Mouse (Mus musculus) spleen, adult 2 months (tissue): ENCODE results near the gene Spata45. TPM values are rescaled to one million over a fixed set of nuclear protein-coding genes. Genes with fewer than 3 reads are reported as not detected.

Experiments used
- DNase-seq, 2 experiments: peaks; one replicate each; pipeline versions ENCODE4 v3.0.0 to v3.0.0-alpha.2; 2012 to 2021; ENCODE audit warnings: low spot score in 2 of 2, low read depth in 1 of 2
- H3K27ac ChIP-seq: fragments of 200-500 bp; 2 replicates; pipeline ENCODE4 v1.5.1; 2012; ENCODE audit warnings: low read length, inconsistent platforms; ENCODE audit not compliant: insufficient read depth
- H3K27me3 ChIP-seq: fragments of 200-500 bp; 2 replicates; pipeline ENCODE4 v1.6.1; 2012; ENCODE audit warnings: mild to moderate bottlenecking, moderate library complexity, low read length, inconsistent platforms; ENCODE audit not compliant: control insufficient read depth, insufficient read depth
- H3K36me3 ChIP-seq: fragments of 200-500 bp; 2 replicates; pipeline ENCODE4 v1.6.1; 2012; ENCODE audit warnings: mild to moderate bottlenecking, low read length, inconsistent platforms; ENCODE audit not compliant: control insufficient read depth, insufficient read depth
- H3K4me1 ChIP-seq: fragments of 200-500 bp; 2 replicates; pipeline ENCODE4 v1.6.1; 2011; ENCODE audit warnings: inconsistent platforms; ENCODE audit not compliant: control insufficient read depth, insufficient read depth, insufficient read length
- H3K4me3 ChIP-seq: fragments of 200-500 bp; 2 replicates; pipeline ENCODE4 v1.5.1; 2011; ENCODE audit warnings: mild to moderate bottlenecking, inconsistent platforms; ENCODE audit not compliant: insufficient read depth, insufficient read length; ENCODE audit errors: extremely low read depth
- CTCF ChIP-seq: fragments of 200-500 bp; IDR thresholded peaks from 2 replicates; pipeline ENCODE4 v1.5.1; 2011; ENCODE audit warnings: mild to moderate bottlenecking, inconsistent platforms; ENCODE audit not compliant: insufficient read depth, insufficient read length, insufficient replicate concordance; ENCODE audit errors: extremely low read depth
- POLR2A ChIP-seq: fragments of 200-500 bp; IDR thresholded peaks from 2 replicates; pipeline ENCODE4 v1.6.1; 2011; ENCODE audit warnings: low read depth, low read length, inconsistent platforms
- WGBS: fragments of 180-500 bp; shearing (Covaris S2); methylation state at CpG from one replicate; pipeline ENCODE4 v1.1.7; 2018; 5-methylcytosine and 5-hydroxymethylcytosine counted together
- polyA plus RNA-seq: library from polyadenylated mRNA; depleted of rRNA; stranded (reverse); fragments of >200 nt; gene quantifications from 2 replicates; pipeline ENCODE4 v1.2.3, GENCODE M21; 2012

Spata45 gene
- polyA plus RNA-seq, 1 experiment, result not detected

GRCm38 (mm10) chr1:191057461-191057860, 21.0 kb downstream of the Spata45 start:
- Histone ChIP-seq H3K36me3 (peaks cover 5% of the 10 kb centered on the region), H3K27ac (no peak overlapping the region), H3K4me1 (peaks cover 2% of the 10 kb centered on the region; the same call in 1 of the 2 replicates), H3K27me3 (no peaks in the 10 kb centered on the region), H3K4me3 (no peak overlapping the region)
- no peak for TF ChIP-seq CTCF
- no peak for TF ChIP-seq POLR2A
- WGBS, result 74% methylated on average over 3 of the region's 3 CpGs
- no peak for DNase-seq

GRCm38 (mm10) chr1:191062241-191062780, 25.9 kb downstream of the Spata45 start:
- TF ChIP-seq POLR2A, result no peak
- no peak for TF ChIP-seq CTCF
- no peak for DNase-seq
- H3K4me3 ChIP-seq, result peak overlapping the region; percentile 73
- H3K27ac ChIP-seq, result no peak overlapping the region; the same call in 1 of the 2 replicates
- 3% methylated on average over 15 of the region's 15 CpGs for WGBS
- peaks cover 2% of the 10 kb centered on the region; the same call in 1 of the 2 replicates for H3K36me3 ChIP-seq
- no peaks in the 10 kb centered on the region for H3K27me3 ChIP-seq
- peaks cover 5% of the 10 kb centered on the region; the same call in 1 of the 2 replicates for H3K4me1 ChIP-seq

DNA sequence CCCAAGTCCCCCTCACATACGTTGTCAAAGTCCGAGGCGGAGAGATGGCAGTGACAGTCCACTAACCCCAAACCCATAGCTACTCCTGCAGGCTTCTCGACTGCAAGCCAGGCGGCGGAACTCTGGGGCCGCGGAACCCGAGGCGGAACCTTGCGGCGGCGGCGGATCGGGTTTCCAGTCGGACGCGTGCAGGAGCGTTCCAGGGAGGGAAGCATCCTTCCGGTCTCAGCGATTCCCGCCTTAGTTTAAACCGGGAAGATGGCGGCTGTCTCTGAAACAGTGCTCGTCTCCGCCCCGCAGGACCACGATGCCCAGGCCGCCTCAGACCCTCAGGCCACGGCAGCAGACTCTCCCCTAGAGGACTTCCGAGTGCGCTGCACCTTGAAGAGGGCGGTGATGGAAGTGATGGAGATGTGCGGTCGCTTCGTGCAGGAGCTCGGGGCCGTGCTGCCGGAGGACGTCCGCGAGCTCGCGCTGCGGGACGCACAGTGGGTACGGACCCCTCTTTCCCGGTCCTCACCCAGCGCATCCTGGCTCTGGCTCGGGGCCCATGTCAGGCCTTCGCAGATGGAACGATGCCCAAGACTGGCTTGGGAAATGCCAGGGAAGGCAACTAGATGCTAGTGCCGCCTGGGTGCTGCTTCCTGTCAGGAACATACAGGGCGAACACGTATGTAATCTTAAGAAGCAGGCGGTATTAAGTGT, 26.5 kb downstream of the Spata45 start, which contains the start of the genes Tatdn3 and Nsl1:
TSS of gene Tatdn3 (minus strand) at position 152 of the 705 bp plus-strand sequence.
TSS of gene Nsl1 (plus strand) at position 232 of the 705 bp plus-strand sequence.
- H3K4me3 ChIP-seq, result peak within 1 kb of the TSS; percentile 73
- peaks cover 2% of the 10 kb centered on the region; the same call in 1 of the 2 replicates for H3K36me3 ChIP-seq
- H3K27me3 ChIP-seq, result no peaks in the 10 kb centered on the region
- no peak within 1 kb of the TSS; the same call in 1 of the 2 replicates for H3K27ac ChIP-seq
- H3K4me1 ChIP-seq, result peaks cover 5% of the 10 kb centered on the region; the same call in 1 of the 2 replicates
- whole genome bisulfite sequencing, result under 1% methylated on average over 56 of the region's 56 CpGs
- TF ChIP-seq CTCF (no peak), POLR2A (no peak)
- DNase-seq, result peak; percentile 68 to 83

- Histone ChIP-seq H3K27me3 (no peaks in the 10 kb centered on the region), H3K36me3 (no peaks in the 10 kb centered on the region), H3K4me1 (peaks cover 5% of the 10 kb centered on the region; the same call in 1 of the 2 replicates), H3K4me3 (peak overlapping the region; percentile 12; the same call in 1 of the 2 replicates), H3K27ac (no peak overlapping the region)
- 60% methylated on average over 9 of the region's 9 CpGs for WGBS
- TF ChIP-seq POLR2A (no peak), CTCF (no peak)
- DNase-seq, result no peak
These were observed 27.3 kb downstream of the Spata45 start for GRCm38 (mm10) chr1:191063700-191064099.

DNA sequence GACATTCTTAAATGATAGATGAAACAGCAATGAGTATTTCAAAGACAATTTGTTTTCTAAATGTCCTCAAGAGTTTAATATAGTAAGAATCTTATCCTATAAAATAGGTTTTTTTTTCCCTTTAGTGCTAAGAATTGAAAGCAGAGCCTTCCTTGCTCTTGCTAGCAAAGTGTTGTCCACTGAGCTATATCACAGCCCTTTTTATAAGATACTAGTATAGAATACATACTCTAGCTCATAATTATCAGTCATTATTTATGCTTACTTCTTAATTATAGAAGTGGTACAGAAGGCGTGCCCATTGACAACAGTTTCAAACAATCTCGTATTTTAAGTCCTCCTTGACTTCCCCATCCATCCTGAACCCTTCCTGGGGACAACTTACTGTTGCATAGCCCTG, 28.1 kb downstream of the Spata45 start:
- TF ChIP-seq CTCF (no peak), POLR2A (no peak)
- Histone ChIP-seq H3K4me3 (no peak overlapping the region), H3K36me3 (no peaks in the 10 kb centered on the region), H3K27ac (no peak overlapping the region), H3K4me1 (peaks cover 5% of the 10 kb centered on the region; the same call in 1 of the 2 replicates), H3K27me3 (no peaks in the 10 kb centered on the region)
- no peak for DNase-seq
- WGBS, result 82% methylated on average over 2 of the region's 2 CpGs

GRCm38 (mm10) chr1:191065188-191065587, 28.7 kb downstream of the Spata45 start:
- H3K4me3 ChIP-seq, result no peak overlapping the region
- no peaks in the 10 kb centered on the region for H3K27me3 ChIP-seq
- no peak overlapping the region for H3K27ac ChIP-seq
- TF ChIP-seq CTCF (no peak), POLR2A (no peak)
- no peak for DNase-seq
- peaks cover 5% of the 10 kb centered on the region; the same call in 1 of the 2 replicates for H3K4me1 ChIP-seq
- WGBS, result 88% methylated on average over 4 of the region's 4 CpGs
- no peaks in the 10 kb centered on the region for H3K36me3 ChIP-seq

GRCm38 (mm10) chr1:191068377-191068776, 31.9 kb downstream of the Spata45 start:
- TF ChIP-seq CTCF, result no peak
- TF ChIP-seq POLR2A, result no peak
- H3K36me3 ChIP-seq, result no peaks in the 10 kb centered on the region

More at GRCm38 (mm10) chr1:191068377-191068776, 31.9 kb downstream of the Spata45 start:
- no peak overlapping the region for H3K27ac ChIP-seq
- H3K27me3 ChIP-seq, result no peaks in the 10 kb centered on the region
- H3K4me3 ChIP-seq, result no peak overlapping the region
- peaks cover 9% of the 10 kb centered on the region; the same call in 1 of the 2 replicates for H3K4me1 ChIP-seq
- WGBS, result 91% methylated on average over 5 of the region's 5 CpGs
- no peak for DNase-seq
